Mouse (Mus musculus): ENCODE data around the gene Tmem189. TPM values are rescaled to one million over a fixed set of nuclear protein-coding genes. Genes with fewer than 3 reads are reported as not detected.

Gene Tmem189
- total RNA-seq, 2 experiments from 2014 or later = 10.4 to 15.0 TPM

DNA sequence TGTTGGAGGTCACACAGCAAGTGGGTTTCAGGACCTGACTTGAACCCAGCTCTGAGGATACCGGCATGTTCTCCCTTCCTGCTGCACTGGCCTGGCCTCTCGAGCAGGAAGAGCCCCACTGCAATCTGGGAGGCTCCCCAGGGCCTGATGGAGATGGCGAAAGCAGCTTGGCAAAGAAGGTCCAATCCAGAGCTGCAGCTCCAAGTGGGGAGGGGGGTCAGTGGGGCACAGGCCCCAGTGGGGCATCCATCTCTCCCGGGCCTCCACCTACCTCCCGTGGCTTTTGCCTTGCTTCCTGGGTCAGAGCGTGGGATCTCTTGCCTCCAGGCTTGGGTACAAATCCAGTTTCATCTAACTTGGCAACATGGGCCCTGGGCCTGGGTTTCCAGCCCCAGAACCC is 12.5 kb upstream of the Tmem189 start:
- DNase-seq (ENCODE audit: low spot score) = no peak

DNA sequence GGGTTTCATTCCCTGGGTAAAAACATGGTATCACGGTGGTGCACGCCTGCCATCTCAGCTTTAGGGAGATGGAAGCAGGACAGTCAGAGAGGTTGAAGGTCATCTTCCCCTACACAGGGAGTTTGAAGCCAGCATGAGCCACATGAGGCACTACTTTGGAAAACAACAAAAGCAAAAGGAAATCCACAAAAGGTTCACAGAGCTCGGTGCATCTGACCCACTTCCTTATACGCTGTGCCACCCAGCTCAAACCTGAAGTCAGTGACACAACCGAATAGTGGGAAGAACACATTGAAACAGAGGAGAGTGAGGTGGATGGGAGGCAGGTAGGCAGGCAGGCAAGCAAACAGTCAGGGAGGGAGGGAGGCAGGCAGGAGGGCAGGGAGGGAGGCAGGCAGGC is 11.8 kb upstream of the Tmem189 start:
- DNase-seq (ENCODE audit: low spot score) = no peak

DNA sequence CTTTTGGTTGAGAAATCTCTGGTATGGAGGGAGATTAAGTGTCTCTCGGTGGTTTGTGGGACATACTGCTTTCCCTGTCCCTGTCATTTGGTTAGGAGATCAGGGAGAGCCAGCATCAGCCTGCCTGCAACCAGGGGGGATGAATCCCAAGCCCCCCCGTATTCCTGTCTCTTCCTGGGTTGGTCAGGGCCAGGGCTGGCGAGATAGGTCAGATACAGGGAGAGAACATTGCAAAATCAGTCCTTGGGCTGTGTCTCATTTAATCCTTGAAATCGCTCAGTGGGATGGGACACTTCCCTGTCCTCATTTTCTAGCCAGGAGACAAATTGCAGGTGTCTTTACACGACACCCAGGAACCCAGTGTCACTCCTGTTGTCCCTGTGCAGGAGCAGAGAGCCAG is 10.4 kb upstream of the Tmem189 start:
- DNase-seq (ENCODE audit: low spot score) = no peak

DNA sequence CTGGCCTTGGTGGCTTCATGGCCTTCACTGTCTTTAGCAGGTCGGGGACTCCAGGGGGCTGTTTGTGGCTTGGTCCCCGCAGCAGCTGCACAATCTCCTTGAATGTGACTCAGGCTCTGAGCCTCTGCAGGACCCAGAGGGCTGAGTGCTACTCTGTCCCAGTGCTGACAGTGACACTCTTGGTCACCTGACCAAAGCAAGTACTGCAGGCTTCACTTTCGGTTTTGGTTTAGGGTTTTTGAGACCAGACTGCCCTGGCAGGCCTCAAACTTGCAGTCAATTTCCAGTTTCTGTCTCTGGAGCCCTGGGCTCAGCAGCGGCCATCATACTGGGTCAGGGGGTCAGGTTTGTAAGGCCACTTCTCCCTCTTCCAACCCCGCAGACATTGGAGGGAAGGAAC is 8.3 kb upstream of the Tmem189 start:
- DNase-seq (ENCODE audit: low spot score) = peak; percentile 71

DNA sequence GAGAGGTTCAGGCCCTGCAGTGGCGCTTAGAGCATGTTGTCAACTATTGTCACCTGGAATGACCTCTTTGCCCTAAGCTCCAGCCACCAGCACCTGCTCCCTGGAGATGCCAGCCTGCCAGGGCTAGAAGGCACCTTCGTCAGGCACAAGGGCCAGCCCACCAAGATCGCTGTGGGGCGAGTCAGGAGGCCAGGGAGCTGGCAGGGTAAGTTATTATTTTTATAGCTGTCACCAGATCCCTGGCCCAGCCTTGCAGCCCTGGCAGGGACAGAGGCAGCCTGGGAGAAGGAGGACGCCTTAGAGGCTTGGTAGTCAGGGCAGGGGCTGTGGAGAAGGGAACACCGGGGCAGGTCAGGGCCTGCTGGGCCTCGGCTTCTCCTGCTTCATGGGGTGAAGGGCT is 6.5 kb upstream of the Tmem189 start:
- DNase-seq (ENCODE audit: low spot score) = peak; percentile 88

DNA sequence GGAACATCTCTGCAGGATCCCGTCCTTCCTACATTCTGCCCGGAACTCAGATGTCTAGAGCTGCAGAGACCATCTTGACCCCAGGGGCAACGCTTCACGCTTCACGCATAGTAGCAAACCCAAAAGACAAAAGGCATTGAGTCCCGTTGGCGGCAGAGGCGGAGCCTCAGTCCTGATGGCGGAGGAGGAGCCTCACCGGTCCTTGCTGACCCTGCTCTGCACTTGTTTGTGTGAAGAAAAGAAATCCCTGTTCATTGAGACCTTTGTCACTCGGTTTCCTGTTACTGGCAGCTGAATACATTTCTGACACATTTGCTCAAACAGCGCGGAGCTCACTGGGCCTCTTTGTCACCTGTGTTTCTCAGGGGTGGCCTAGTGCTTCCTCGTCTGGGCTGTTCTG is 5.9 kb upstream of the Tmem189 start:
- no peak for DNase-seq (ENCODE audit: low spot score)

DNA sequence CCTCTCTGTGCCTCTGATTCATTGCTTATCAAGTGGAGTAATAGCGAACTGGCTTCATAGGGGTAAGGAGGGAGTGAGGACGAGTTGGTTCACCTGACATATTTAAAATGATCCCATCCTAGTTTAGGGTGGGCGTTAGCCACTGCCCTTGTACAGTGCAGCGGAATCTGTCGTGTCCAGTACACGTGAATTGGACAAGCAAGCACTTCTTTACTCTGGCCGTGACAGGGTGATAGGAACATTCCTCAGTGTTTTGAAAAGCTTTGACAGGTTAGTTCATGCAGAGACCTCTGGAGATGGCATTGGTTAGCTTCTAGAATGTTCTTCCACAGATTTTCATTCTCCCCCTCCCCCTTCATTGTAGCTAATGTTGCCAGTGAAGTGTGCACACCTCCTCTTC is 5.3 kb upstream of the Tmem189 start:
- no peak for DNase-seq (ENCODE audit: low spot score)

DNA sequence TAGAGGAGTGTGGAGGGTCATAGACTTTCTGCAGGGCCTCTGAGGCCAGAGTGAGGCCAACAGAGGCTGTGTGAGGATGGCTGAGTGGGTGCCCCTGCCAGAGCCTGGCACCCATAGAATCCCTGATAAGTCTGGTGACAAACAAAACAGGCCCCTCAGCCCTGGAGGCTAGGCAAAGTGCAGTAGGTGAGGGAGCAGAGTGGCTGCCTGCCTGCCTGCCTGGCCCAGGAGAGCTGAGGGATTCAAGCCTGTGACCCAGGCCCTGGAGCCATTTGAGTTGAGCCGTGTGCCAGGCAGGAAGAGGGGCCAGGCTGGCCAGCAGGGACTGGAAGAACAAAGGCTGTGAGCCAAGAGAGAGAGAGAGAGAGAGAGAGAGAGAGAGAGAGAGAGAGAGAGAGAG is 4.6 kb upstream of the Tmem189 start:
- no peak for DNase-seq (ENCODE audit: low spot score)

DNA sequence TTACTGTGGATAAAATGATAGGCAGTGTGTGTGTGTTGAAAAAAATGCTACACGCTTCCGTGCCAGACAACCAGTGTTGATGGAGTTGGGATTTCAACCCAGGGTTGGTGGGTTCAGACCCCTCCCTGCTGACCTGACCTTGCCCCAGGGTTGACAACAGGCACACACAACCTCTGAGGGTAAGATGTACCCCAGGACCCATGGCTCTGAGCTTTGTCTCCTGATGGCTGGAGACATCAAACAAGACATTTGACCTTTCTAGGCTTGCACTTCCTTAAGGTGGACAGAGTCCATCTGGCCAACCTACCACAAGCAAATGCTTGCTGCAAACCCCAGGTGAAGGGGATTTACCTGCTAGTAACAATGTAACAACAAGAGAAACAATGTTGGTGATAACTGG is 3.9 kb upstream of the Tmem189 start:
- DNase-seq (ENCODE audit: low spot score) = no peak

DNA sequence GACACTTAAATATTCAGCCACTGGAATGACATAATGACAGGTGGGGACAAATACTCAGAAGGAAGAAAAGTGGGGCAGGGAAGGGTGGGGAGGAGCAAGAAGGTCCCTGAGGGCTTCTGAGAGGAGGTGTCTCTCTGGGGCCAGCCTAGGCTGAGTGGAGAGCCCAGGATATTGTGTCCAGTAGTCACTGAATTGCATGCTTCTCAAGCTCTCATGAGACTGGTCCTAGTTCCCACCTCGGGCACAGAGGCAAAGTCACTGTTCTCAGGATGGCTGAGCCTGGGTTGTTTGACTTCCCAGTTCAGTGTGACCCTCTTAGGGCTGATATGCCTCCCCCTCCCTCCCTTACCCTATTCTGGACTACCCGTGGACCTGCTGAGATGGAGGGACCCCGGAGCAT is 3.2 kb upstream of the Tmem189 start:
- DNase-seq (ENCODE audit: low spot score) = no peak

DNA sequence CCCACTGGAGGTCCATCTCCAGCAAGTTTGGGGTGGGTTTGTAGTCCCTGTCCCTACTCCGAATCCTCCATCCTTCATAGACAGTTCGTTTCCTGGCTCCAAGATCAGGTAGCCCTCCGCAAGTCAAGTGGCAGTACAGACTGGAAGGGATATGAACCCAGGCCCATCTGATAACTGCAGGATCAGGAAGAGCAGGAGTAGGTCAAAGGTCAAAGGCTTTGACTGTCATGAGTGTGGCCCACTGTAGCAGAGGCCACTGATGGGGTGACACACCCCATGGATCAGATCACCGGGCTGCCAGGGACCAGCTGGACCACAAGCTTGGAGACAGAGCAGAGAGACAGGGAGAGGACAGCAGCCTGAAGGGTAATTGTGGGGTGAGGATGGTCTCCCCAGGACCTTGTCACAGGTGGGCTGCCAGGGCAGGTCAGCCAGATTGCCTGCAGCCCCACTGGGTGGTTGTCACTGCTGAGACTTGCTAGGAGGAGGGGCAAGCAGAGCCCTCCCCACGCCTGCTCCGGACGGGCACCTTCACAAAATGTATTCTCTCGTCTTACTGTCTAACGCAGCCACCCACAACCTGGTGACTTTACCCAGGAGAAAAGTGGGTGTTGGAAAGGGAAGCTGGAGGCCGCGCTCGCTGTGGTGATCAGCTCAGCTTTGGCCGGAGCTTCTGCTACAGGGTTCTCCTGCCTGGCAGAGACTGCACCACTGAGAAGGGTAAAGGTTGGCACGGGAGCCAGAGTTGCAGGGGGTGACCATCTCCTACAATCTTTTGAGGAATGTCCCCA is 2.4 kb upstream of the Tmem189 start:
- DNase-seq (ENCODE audit: low spot score) = peak; percentile 27

DNA sequence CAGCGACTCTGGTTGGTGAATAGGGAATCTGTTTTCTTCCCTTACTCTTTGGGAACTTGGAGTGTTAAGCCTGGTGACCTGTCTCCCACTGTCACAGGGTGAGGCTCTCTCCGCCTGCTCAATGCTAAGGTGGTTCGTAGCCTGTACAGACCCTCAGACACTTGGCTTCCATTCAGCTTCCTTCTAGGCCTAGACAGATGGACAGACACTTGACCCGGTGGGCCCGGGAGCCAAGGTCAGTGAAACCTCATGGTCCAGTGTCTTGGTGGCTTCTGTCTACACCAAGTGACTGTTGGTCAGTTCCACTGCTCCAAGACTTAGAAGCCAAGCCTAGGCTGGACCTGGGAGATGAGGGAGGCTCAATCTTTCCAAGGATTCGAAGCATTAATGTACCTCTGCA is 1.8 kb upstream of the Tmem189 start:
- peak; percentile 49 for DNase-seq (ENCODE audit: low spot score)

DNA sequence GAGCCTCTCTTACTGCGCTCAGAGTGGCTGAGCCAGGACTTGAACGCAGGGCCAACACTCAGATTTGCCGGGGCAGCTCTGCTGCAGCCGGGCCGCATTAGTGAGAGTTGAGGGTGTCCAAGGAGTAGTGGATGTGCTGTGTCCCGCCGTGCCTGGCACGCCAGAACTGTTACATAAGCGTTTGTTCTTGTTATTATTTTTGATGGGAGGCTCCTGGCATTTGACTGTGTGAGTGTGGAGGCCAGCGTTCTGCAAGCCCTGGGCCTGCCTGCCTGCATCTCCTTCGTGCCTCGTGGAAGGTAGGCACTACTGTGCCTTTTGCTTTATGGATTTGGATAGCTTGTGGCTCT is 1.3 kb upstream of the Tmem189 start:
- peak; percentile 79 for DNase-seq (ENCODE audit: low spot score)

DNA sequence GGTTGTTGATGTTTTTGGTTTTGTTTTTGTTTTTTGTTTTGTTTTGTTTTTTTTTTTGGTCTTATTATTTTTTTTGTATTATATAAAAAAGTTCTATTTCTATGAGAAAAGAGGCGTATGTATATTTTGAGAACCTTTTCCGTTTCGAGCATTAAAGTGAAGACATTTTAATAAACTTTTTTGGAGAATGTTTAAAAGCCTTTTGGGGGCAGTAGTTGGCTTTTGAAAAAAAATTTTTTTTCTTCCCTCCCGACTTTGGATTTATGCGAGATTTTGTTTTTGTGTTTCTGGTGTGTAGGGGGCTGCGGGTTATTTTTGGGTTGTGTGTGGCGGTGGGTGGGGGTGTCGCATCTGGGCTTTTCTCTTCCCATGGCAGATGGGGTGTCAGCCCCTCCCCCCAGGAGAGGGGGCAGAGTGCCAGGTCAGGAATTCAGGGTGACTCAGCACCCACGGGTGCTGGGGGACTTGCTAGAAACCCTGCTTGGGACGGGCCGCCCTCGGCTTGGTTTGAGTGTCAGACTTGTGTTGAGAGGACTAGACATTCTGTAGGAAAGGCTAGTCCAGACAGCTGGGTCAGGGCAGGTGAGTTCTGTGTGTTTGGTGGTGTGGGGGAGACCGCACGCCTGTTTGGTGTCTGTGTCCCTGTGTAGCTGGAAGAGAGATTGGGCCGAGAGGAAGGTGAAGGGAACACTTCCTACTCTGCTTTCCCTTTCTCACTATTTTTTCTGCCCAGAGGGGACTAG is 768 bp upstream of the Tmem189 start:
- DNase-seq (ENCODE audit: low spot score) = peak; percentile 84

DNA sequence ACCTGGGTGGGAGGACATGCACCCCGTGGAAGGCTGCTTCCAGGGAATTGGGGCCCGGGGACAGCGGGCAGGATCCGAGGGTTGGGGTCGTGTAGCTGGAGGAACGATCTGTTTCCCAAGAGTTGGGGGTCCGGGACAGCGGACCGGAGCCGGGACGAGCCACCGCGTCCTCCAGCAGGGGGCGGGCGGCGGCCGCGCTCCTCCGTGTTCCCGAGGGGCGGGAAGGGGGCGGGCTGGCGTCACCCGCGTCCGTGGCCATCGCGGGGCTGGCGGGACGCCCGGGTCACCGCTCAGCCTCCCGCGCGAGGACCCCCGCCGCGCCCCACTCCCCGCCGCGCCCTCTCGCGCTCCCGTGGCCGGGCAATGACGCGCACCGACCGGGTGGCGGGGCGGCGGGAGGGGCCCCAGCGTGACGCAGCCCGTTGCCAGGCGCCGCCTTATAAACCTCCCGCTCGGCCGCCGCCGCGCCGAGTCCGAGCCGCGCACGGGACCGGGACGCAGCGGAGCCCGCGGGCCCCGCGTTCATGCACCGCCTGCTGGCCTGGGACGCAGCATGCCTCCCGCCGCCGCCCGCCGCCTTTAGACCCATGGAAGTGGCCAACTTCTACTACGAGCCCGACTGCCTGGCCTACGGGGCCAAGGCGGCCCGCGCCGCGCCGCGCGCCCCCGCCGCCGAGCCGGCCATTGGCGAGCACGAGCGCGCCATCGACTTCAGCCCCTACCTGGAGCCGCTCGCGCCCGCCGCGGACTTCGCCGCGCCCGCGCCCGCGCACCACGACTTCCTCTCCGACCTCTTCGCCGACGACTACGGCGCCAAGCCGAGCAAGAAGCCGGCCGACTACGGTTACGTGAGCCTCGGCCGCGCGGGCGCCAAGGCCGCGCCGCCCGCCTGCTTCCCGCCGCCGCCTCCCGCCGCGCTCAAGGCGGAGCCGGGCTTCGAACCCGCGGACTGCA is 847 bp downstream of the Tmem189 start, which contains the start of gene Cebpb:
Gene Cebpb, plus strand, starts transcription at position 418 of the 954 bp plus-strand sequence.
- peak; percentile 90 for DNase-seq (ENCODE audit: low spot score)

DNA sequence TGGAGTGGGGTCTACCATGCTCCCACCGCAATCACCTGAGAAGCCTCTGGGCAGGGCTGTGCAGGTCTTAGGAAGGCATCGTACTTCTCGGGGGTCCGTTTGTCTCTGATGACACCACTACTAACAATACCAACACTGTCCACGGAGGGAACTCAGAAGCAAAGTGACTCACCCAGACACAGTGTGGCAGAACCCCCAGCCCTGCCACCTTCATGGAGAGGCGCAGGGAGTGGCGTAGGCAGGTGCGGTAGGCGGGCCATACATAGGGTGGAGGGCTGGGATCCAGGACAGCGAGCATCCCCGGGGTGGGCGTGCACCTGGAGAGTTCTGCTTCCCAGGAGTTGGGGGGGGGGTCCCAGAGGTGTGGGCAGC is 1.5 kb downstream of the Tmem189 start:
- no peak for DNase-seq (ENCODE audit: low spot score)

DNA sequence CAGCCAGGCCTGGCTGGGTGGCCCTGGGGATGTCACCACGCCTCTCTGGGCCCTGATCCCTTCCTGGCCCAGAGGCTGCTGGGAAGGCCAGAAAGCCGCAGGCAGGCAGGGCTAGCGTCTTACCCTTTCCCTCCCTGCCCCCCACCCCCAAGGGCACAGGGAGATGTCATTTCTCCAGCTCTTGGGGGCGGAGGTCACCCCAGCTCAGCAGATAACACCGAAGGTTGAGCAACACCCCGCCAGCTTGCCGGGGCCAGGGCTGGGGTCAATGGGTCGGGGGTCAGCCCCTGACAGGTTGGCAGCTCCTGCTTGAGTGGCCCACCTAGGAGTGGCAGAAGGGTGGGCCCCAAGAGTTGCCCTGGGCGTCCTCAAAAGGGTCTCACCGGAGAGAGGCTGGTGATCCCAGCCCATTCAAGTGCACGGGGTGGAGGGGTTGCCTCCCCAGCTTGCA is 1.9 kb downstream of the Tmem189 start:
- peak; percentile 55 for DNase-seq (ENCODE audit: low spot score)

DNA sequence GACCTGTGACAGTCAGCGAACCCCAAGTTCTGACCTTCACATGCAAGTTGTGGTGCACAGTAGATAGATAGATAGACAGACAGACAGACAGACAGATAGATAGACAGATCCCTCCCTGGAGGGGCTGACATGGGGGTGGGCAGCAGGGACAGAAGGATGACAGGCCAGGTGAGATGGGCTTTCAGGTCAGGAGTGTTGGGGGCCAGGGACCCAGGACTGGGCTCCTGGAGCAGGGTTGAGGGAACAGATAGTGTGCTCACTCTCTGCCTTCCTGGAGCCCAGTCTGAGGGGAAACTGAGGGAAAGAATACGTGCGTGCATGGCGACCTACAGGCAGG is 2.4 kb downstream of the Tmem189 start:
- DNase-seq (ENCODE audit: low spot score) = no peak

DNA sequence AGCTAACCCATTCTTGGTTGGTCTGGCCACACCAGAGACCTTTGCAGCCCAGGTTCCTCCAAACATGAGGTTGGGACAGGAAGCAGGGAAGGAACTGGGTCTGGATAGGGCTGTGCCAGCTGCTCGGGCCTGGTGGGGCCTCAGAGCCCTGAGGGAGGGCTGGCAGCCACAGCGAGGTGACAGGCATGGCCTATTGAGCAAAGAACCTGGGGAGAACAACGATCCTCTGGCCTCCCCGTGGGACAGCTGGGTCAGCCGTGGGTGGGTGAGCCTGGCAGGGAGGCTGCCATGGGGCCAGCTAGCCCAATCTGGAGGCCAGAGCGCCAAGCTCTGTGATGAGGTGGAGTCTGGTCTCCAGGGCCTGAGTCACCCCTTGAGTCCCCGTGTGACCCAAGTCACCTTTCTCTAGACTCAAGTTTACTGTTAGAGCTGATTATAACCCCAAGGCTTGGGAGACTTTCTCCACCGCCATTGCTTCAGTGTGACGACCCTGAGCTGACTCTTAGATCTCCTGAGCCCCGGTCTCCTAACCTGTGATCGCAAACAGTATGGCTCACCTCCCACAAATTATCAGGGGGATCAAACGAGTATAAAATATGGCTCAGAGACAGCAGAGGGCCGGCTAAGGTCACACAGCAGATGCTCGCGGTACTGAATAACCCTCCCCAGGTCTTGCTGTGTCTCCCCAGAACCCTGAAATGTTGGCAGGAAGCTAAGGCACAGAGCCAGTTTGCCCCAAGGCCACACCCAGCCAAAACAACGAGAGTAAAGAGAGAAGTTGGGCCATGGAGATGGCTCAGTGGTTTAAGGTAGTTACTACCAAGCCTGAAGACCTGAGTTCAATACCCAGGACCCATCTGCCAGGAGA is 3.0 kb downstream of the Tmem189 start:
- no peak for DNase-seq (ENCODE audit: low spot score)

DNA sequence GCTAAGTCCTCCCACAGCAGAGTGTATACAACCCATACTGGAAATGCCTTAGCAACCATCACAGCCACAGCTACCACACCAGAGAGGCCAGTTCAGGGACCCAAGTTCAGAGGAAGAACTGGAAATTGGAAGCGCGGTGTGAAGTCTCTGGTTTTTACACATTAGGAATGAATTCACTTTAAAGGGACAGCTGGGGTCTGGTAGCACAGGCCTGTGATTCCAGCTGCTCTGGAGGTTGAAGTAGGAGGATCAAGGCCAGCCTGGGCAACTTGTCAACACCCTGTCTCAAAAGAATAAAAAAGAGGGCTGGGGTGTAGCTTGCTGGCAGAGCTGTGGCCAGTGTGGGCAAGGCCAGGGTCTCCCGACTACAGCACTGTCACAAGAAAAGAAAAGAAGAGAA is 3.8 kb downstream of the Tmem189 start:
- DNase-seq (ENCODE audit: low spot score) = no peak

DNA sequence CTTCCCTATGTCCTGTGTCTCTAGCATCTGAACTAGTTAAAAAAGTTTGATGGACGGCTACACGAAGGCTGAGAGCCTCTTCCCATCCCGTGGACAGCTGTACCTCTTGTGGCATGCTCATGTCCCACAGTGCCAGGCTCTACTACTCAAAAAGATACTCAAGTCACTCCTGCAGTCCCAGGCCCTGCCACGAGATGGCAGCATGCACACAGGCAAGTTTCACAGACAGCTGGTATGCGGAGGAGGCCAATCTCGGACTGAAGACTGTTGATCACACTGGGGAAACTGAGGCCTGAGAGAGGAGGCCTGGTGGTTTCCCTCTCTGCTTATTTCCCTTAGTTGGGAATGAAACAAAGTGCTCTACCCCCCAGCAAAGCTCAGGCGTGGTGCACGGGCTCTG is 4.5 kb downstream of the Tmem189 start:
- peak; percentile 97 for DNase-seq (ENCODE audit: low spot score)

Data from gastrocnemius, adult 18-20 months (tissue).